Mouse (Mus musculus): Measurements from ENCODE around the gene Rps23. TPM values are rescaled to one million over a fixed set of nuclear protein-coding genes. Genes with fewer than 3 reads are reported as not detected.

Gene Rps23
- total RNA-seq, 2 experiments from 2014 or later = 236 to 256 TPM

DNA sequence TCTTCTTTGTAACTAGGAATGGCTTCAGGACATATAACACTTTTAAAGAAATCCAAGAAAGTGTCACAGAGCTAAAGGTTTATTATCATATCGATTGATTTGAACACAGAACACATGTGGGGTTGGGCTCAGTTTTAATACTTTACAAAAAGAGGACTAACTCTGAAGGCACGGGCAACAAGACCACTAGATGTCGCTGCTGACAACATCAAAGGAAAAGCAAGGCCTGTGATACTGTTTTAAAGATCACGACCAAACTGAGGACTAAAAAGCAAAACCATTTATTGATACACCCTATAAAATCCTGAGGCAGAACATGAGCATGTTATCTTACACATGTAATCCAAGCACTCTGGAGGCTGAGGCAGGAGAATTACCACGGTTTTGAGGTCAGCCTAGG is 7.1 kb downstream of the Rps23 start:
- intact Hi-C loops (cut with DNase I) = loop anchor here (1.0 to 5.0 kb wide), 3 partner anchors 161 to 706 kb away; partner anchors contain the start of gene Ssbp2
- peak; percentile 75 to 87 for DNase-seq

DNA sequence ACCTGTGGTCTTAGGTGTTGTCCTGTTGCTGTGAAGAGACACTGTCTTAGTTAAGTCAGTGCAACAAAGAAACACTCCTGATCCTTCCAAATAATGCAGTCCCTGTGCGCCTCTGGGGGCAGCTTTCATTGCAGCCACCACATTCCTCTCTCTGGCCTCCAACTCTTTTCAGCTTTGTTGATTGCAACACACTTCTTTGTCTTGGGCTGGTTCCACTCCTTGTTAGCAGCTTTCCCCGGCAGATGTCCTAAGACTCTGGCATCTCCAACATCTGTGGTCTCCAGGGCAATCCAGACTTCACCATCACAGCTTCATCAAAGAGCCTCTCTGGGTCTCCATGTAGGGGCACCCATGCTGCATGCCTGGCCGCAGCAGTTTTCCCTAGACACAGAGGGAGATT is 10.5 kb downstream of the Rps23 start:
- no peak for DNase-seq

DNA sequence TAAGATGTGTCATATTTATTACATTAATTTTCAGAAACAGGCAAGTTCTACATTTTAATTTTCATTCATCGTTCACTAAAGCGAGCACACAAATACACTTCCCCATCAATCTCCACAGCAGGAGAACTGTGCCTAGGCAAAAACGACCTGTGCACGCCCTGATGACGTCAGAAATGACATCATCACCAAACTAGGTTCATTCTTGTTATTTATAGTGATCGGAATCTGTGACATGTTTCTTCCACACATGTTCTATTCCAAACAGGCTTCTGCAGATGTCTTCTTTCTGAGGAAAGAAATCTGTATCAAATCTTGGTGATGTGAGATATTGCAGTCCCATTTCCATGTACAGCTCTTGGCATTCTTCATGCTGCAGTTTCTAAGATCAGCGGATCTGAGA is 13.1 kb downstream of the Rps23 start:
- DNase-seq = no peak
- intact Hi-C loops (cut with DNase I) = no loop called here

More for the DNA sequence above, 10.5 kb downstream of the Rps23 start:
- intact Hi-C loops (cut with DNase I) = loop anchor here (5.0 kb wide), 1 partner anchor 529 kb away; the partner anchor contains the start of gene Ssbp2

DNA sequence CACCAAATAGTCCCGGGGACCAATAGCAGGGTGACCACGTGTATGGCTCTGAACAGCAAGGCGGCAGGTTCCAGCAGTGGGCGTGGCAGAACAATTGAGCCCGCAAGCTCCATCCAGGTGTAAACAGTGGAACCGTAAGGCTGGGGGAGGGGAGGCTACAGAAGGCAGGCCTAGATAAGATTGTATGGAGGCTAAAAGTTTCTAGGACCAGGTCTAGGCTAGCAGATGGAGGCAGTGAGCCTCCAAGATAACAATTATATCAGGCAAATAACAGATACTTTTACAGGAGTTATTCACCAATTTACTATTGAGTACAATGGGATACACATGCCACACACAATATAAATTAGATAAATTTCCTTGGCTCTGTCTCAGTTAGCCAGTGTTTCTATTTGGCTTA is 16.4 kb downstream of the Rps23 start:
- DNase-seq = no peak
- intact Hi-C loops (cut with DNase I) = no loop called here

DNA sequence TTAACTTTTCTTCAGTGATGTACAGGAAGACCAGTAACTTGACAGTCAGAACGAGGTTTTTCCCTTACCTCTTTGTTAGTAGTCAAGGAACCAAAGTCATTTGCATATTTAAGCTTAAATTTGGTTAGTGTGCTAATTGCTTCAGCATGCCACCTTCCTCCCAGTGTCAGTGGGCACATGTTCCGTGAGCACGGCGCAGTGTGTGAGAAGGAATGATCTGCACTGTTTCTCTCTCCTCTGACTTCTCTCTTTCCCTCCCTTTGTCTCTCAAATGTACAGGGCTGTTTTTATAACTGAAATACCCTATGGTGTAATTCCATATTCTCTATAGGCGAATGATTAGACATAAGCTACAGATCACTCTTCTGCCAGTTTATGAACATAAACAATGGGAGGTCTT is 16.8 kb downstream of the Rps23 start:
- intact Hi-C loops (cut with DNase I) = no loop called here
- no peak for DNase-seq

DNA sequence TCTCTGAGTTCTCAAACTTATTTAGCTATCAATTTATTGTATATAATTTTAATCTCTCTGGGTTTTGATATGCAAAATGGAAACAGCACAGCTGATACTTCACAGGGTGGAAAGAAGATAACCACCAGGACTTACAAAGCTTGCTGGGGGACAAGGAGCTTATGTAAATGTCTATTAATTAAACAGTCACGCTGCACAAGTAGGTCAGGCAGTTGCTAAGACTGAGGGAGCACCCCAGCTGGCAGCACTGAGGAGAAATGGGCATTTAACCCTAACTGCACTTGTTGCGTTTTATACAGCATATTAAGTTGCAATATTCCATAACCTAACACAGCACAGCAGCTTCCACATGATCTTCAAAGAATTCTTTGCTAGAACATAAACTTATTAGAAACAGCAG is 36.1 kb downstream of the Rps23 start:
- intact Hi-C loops (cut with DNase I) = no loop called here
- DNase-seq = no peak

DNA sequence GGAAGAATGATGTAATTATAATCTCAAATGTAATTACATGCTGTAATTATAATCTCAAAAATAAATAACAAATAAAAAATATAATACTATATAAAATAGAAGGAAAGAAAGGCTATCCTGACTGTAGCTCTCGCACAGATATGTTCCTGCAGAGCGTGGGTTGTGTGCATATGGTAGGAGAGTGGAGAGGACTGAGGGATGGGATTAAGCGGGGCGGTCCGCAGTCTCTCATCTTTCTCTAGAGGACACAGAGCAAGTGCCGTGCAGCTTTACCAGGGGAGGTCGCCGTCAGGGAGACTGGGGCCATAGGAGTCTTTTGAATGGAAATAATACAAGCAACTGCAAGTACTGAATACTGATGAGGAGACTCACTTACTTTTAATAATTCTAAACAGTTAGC is 37.8 kb downstream of the Rps23 start:
- intact Hi-C loops (cut with DNase I) = no loop called here
- no peak for DNase-seq

DNA sequence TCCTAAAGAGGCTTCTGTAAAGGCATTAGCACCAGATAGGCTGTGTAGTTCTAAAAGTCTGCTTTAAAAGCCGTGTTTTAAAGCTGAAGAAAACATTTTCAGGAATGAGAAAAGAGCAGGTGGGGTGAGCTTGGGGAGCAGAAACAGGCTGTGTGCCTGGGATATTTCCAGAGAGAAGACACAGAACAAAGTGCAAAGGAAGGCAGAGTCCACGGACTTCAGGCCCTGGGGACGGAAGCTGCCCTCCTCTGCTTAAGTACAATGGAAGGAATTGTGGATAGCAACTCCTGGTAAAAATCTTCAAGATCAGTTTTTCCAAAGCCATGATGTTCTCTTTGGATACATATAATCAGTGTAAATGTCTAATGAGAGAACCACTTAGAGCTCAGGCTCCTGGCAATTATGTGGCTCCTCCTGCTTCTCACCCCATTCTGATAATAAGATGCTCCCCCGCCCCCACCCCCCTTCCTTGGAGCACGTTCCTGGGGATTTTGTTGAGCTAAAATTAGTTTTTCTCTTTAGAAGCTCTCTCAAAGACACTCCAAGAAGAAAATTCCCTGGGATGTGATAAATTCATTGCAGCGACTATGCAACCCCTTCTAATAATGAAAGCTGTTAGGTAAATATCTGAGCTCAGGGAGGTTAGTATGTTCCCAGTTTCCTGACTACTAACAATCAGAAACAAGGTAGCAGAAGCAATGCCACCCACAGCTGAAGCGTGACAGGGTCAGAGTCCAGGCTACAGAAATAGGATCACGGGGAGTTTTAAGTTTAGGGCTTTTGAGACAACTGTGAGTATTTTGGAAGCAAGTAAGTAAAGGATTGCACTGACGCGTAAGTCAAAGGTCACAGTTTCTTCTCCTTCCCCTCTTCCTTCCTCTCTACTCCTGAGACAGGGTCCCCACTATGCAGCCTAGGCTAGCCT is 40.3 kb downstream of the Rps23 start:
- intact Hi-C loops (cut with DNase I) = no loop called here
- DNase-seq = no peak

DNA sequence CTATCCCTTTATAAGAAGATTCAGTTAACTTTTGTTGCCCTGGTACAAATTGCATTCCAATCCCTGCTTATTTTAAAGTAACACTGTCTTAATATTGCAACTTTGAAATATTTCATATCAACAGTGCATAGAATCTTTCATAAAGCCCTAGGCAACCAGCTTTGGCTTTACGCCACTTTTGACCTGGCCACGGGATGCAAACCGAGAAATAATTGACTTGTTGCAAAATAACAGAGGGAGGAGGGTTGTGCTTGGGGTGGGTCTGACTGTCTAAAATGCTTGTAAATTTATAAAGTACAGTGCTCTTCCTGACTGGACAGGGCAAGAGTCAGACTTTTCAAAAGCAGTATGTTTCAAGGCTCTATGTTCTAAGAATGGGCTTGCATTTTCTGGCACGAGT is 41.8 kb downstream of the Rps23 start:
- DNase-seq = no peak
- intact Hi-C loops (cut with DNase I) = no loop called here

DNA sequence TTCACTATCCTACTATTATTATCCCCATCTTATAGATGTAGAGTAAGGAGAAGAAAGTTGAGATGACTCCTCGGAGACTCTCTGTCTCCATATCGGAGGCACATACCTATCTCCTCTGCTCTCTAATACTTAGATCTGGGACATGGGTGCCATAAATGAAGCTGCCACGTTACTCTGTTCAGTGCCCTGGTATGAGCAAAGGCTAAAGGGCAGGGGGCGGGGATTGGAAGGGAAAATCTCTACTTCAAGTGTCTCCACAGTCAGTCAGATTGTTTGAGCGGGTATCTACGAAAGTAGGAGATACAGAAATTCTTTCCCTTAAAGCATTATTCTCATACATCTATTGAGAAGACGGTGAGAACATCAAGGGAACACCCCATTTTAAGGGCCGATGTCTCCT is 43.2 kb downstream of the Rps23 start:
- intact Hi-C loops (cut with DNase I) = loop anchor here (2.0 to 5.0 kb wide), 3 partner anchors 406 to 731 kb away; no protein-coding TSS in a partner anchor
- no peak for DNase-seq

DNA sequence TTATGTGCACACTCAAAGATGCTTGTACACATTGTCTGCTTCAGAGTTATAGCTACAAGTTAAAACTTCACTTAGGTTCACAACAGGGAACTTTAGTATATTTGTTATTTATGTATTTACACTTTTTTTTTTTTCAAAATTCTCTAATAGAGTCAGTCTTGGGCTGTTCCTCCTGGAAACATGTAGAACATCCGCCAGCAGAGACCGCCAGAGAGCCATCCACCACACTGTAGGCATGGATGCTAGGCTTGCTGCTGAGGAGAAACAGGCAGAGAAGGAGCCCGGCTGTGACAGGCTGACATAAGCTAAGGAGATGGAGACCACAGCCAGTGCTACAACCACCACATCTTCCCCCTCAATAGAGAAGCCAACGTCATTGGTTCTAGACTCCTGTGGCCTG is 44.7 kb downstream of the Rps23 start:
- DNase-seq = peak; percentile 83 to 89
- intact Hi-C loops (cut with DNase I) = loop anchor here (2.0 to 5.0 kb wide), 3 partner anchors 405 to 730 kb away; no protein-coding TSS in a partner anchor

DNA sequence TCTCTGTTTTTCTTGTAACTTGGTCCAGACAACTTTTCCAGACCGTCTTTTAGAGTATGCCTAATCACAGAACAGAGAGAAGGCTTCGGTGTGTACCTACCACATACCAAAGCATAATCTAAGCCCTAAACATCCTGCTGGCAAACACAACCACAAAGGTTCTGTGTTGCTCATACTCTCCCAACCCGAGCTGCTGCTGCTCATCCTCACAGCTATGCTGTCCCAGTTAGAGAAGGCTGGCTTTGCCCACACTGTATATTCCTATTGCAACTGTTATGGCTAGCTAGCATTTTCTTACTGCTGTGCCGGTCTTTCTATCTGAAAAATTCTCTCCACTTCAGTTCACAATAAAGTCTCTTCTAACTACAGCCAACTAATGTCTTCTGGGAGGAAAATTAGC is 46.2 kb downstream of the Rps23 start:
- intact Hi-C loops (cut with DNase I) = loop anchor here (2.0 to 5.0 kb wide), 3 partner anchors 124 to 728 kb away; no protein-coding TSS in a partner anchor

DNA sequence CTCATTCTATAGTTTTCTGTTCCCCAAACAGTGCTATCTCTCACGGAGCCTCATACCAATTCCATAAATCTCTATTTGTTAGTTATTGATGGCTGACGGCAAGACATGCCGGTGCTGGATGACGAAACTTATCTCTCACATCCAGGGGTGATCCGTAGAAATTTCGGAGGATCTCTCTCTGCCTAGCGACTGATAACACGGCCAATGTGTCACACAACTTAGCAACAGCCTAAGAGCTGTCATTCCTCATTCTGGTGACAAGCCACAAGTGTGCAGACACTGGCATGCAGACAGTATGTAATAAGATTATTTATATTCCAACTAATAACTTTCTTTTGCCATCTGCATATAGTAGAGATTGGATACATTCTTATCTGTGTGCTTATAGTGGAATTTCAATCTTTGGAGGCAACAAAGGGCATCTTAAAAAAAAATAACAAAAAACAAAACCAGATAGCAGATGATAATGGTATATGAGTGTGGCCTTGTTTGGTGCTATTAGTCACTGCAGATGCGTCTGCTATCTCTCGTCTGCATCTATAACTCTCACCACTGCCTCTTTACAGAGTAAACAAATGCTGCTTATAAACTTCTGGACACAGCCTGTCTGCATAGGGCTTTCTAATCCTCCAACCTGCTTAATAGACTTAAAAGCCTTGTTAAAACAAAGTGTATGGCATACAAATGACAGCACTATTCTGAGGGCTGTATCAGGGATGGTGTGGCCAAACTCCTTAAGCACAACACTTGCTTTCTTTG is 47.7 kb downstream of the Rps23 start:
- intact Hi-C loops (cut with DNase I) = no loop called here
- no peak for DNase-seq

More for the DNA sequence above, 46.2 kb downstream of the Rps23 start:
- no peak for DNase-seq

DNA sequence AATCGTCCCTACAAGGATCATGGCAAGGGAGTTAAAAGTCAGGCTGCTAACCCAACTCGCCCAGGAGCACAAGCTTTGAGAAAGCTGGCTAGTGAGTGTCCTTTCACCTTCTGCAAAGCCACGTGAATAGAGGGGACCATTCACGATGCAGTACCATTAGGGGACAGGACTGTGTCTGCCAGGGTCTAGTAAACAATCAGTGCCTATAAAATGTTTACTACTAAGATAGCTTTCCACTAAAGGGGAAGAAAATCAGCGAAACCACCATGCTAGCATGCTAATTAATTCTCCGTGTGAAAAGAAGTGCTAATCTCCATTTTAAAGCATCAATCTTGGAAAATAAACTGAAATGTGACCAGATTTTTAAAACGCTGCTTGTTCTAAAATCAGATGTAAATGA is 50.7 kb downstream of the Rps23 start:
- intact Hi-C loops (cut with DNase I) = no loop called here

More for the DNA sequence above, 50.7 kb downstream of the Rps23 start:
- no peak for DNase-seq

Other genes starting within 250 kb of the Rps23 start
- gene Atp6ap1l, start 17.6 kb upstream of the Rps23 start, total RNA-seq (2021) = under 1 TPM; 0.35 to 0.41 TPM